Mouse (Mus musculus) MEL (cell line): ENCODE measurements at regions not wholly inside any gene's neighbourhood (a gene's known extent, or its start where the extent isn't known, plus 50 kb on each side); places are given as distances from the start of the nearest gene placed in this dataset.

Experiments
- DNase-seq: peaks from one replicate; pipeline ENCODE4 v3.0.0; 2011; ENCODE audit warnings: low read depth, low spot score
- H3K27ac ChIP-seq: 2 replicates; pipeline ENCODE4 v1.5.1; 2012; ENCODE audit warnings: low read depth, mild to moderate bottlenecking, control low read depth, low read length, moderate library complexity; ENCODE audit not compliant: control insufficient read depth
- H3K27me3 ChIP-seq, 2 experiments: fragments of 150-350 bp in 1 of 2; sonication (generic) in 1 of 2; 2 replicates each; pipeline ENCODE4 v1.6.1; 2012; ENCODE audit warnings: low read length in 2 of 2, mild to moderate bottlenecking in 2 of 2, improper control_type of control experiment in 1 of 2, moderate library complexity in 1 of 2; ENCODE audit not compliant: insufficient read depth in 2 of 2, control insufficient read depth in 1 of 2
- H3K36me3 ChIP-seq, 2 experiments: 2 replicates each; pipeline ENCODE4 v1.6.1; 2012 to 2014; ENCODE audit warnings: low read length in 2 of 2, improper control_type of control experiment in 1 of 2, inconsistent platforms in 1 of 2, mild to moderate bottlenecking in 1 of 2; ENCODE audit not compliant: insufficient read depth in 2 of 2, control insufficient read depth in 1 of 2
- H3K4me1 ChIP-seq, 2 experiments: fragments of 150-350 bp in 1 of 2; sonication (generic) in 1 of 2; 2 replicates each; pipeline ENCODE4 v1.6.1; 2012; ENCODE audit warnings: low read length in 2 of 2, improper control_type of control experiment in 1 of 2, mild to moderate bottlenecking in 1 of 2; ENCODE audit not compliant: insufficient read depth in 2 of 2, control insufficient read depth in 1 of 2
- H3K4me3 ChIP-seq, 2 experiments: fragments of 150-350 bp in 1 of 2; sonication (generic) in 1 of 2; 2 replicates each; pipeline ENCODE4 v1.5.1; 2012; ENCODE audit warnings: low read depth in 2 of 2, low read length in 2 of 2, mild to moderate bottlenecking in 2 of 2, moderate library complexity in 2 of 2, control low read depth in 1 of 2, improper control_type of control experiment in 1 of 2; ENCODE audit not compliant: control insufficient read depth in 1 of 2, insufficient read depth in 1 of 2
- H3K79me2 ChIP-seq: 2 replicates; pipeline ENCODE4 v1.6.1; 2012; ENCODE audit warnings: mild to moderate bottlenecking, low read length, moderate library complexity; ENCODE audit not compliant: control insufficient read depth, poor library complexity, insufficient read depth
- H3K9ac ChIP-seq: 2 replicates; pipeline ENCODE4 v1.6.1; 2012; ENCODE audit warnings: low read depth, mild to moderate bottlenecking, control low read depth, low read length, moderate library complexity; ENCODE audit not compliant: control insufficient read depth, poor library complexity, severe bottlenecking
- H3K9me3 ChIP-seq: fragments of 150-350 bp; sonication (generic); replicated peaks from 2 replicates; pipeline ENCODE4 v1.6.1; 2012; ENCODE audit warnings: mild to moderate bottlenecking, low read length, improper control_type of control experiment, moderate library complexity; ENCODE audit not compliant: insufficient read depth
- BHLHE40 ChIP-seq: IDR thresholded peaks from 2 replicates; pipeline ENCODE4 v1.6.1; 2012; ENCODE audit warnings: low read depth, mild to moderate bottlenecking, inconsistent platforms, low read length, improper control_type of control experiment, borderline replicate concordance
- CHD1 ChIP-seq: IDR thresholded peaks from 2 replicates; pipeline ENCODE4 v1.6.1; 2012; ENCODE audit warnings: low read depth, mild to moderate bottlenecking, inconsistent platforms, low read length, improper control_type of control experiment
- CHD2 ChIP-seq: IDR thresholded peaks from 2 replicates; pipeline ENCODE4 v1.6.1; 2011; ENCODE audit warnings: low read length, improper control_type of control experiment
- CTCF ChIP-seq, 3 experiments: IDR thresholded peaks in 2 of 3; conservative IDR thresholded peaks in 1 of 3; 2 replicates each; pipeline ENCODE4 v1.5.1; 2011 to 2012; ENCODE audit warnings: low read length in 3 of 3, low read depth in 2 of 3, mild to moderate bottlenecking in 2 of 3, improper control_type of control experiment in 1 of 3, inconsistent platforms in 1 of 3, mixed read lengths in 1 of 3, moderate library complexity in 1 of 3; ENCODE audit not compliant: control insufficient read depth in 1 of 3, insufficient read depth in 1 of 3, poor library complexity in 1 of 3, severe bottlenecking in 1 of 3
- E2F4 ChIP-seq: IDR thresholded peaks from 2 replicates; pipeline ENCODE4 v1.6.1; 2011; ENCODE audit warnings: low read depth, low read length, improper control_type of control experiment, borderline replicate concordance
- ELF1 ChIP-seq: IDR thresholded peaks from 2 replicates; pipeline ENCODE4 v1.6.1; 2014; ENCODE audit warnings: low read depth, mild to moderate bottlenecking, inconsistent platforms, low read length, improper control_type of control experiment, moderate library complexity
- EP300 ChIP-seq, 2 experiments: IDR thresholded peaks; 2 replicates each; pipeline ENCODE4 v1.6.1; 2011; ENCODE audit warnings: improper control_type of control experiment in 2 of 2, low read length in 2 of 2, low read depth in 1 of 2, mild to moderate bottlenecking in 1 of 2
- ETS1 ChIP-seq: IDR thresholded peaks from 2 replicates; pipeline ENCODE4 v1.6.1; 2012; ENCODE audit warnings: low read depth, mild to moderate bottlenecking, inconsistent platforms, low read length, improper control_type of control experiment, moderate library complexity
- HCFC1 ChIP-seq: IDR thresholded peaks from 2 replicates; pipeline ENCODE4 v1.6.1; 2012; ENCODE audit warnings: low read depth, mild to moderate bottlenecking, inconsistent platforms, low read length, improper control_type of control experiment, moderate library complexity
- JUND ChIP-seq: IDR thresholded peaks from 2 replicates; pipeline ENCODE4 v1.6.1; 2011; ENCODE audit warnings: low read depth, mild to moderate bottlenecking, improper control_type of control experiment, low read length
- KAT2A ChIP-seq: conservative IDR thresholded peaks from 2 replicates; pipeline ENCODE4 v1.6.1; 2012; ENCODE audit warnings: low read depth, low read length, improper control_type of control experiment, inconsistent platforms
- MAFK ChIP-seq: IDR thresholded peaks from 2 replicates; pipeline ENCODE4 v1.6.1; 2011; ENCODE audit warnings: low read depth, mild to moderate bottlenecking, low read length, improper control_type of control experiment, borderline replicate concordance
- MAX ChIP-seq: IDR thresholded peaks from 2 replicates; pipeline ENCODE4 v1.6.1; 2011; ENCODE audit warnings: low read length, improper control_type of control experiment
- MAZ ChIP-seq: IDR thresholded peaks from 2 replicates; pipeline ENCODE4 v1.6.1; 2012; ENCODE audit warnings: low read depth, mild to moderate bottlenecking, inconsistent platforms, low read length, improper control_type of control experiment
- MEF2A ChIP-seq: IDR thresholded peaks from 2 replicates; pipeline ENCODE4 v1.6.1; 2014; ENCODE audit warnings: low read depth, mild to moderate bottlenecking, inconsistent platforms, low read length, improper control_type of control experiment; ENCODE audit not compliant: poor library complexity, insufficient replicate concordance, severe bottlenecking; ENCODE audit errors: extremely low read depth
- MXI1 ChIP-seq: IDR thresholded peaks from 2 replicates; pipeline ENCODE4 v1.6.1; 2011; ENCODE audit warnings: mild to moderate bottlenecking, low read depth, low read length, improper control_type of control experiment
- MYB ChIP-seq: IDR thresholded peaks from 2 replicates; pipeline ENCODE4 v1.6.1; 2011; ENCODE audit warnings: mild to moderate bottlenecking, low read depth, low read length, improper control_type of control experiment
- MYC ChIP-seq: IDR thresholded peaks from 2 replicates; pipeline ENCODE4 v1.6.1; 2011; ENCODE audit warnings: low read depth, mild to moderate bottlenecking, low read length, improper control_type of control experiment, moderate library complexity
- NELFE ChIP-seq: IDR thresholded peaks from 2 replicates; pipeline ENCODE4 v1.6.1; 2011; ENCODE audit warnings: low read depth, low read length, improper control_type of control experiment
- NRF1 ChIP-seq: IDR thresholded peaks from 2 replicates; pipeline ENCODE4 v1.6.1; 2014; ENCODE audit warnings: low read depth, mild to moderate bottlenecking, inconsistent platforms, low read length, improper control_type of control experiment, moderate library complexity; ENCODE audit not compliant: poor library complexity, insufficient read depth, severe bottlenecking
- POLR2A ChIP-seq, 2 experiments: IDR thresholded peaks; 2 replicates each; pipeline ENCODE4 v1.6.1; 2011 to 2012; ENCODE audit warnings: low read length in 2 of 2, mild to moderate bottlenecking in 2 of 2, control low read depth in 1 of 2, improper control_type of control experiment in 1 of 2, low read depth in 1 of 2, moderate library complexity in 1 of 2; ENCODE audit not compliant: control insufficient read depth in 1 of 2, insufficient read depth in 1 of 2, poor library complexity in 1 of 2
- POLR2AphosphoS2 ChIP-seq: IDR thresholded peaks from 2 replicates; pipeline ENCODE4 v1.6.1; 2011; ENCODE audit warnings: low read length, improper control_type of control experiment
- POLR2AphosphoS5 ChIP-seq: IDR thresholded peaks from 2 replicates; pipeline ENCODE4 v1.6.1; 2012; ENCODE audit warnings: low read depth, borderline replicate concordance, mild to moderate bottlenecking, inconsistent platforms, low read length, moderate library complexity, mixed read lengths
- RCOR1 ChIP-seq: IDR thresholded peaks from 2 replicates; pipeline ENCODE4 v1.6.1; 2012; ENCODE audit warnings: low read depth, mild to moderate bottlenecking, inconsistent platforms, low read length, improper control_type of control experiment
- SIN3A ChIP-seq: IDR thresholded peaks from 2 replicates; pipeline ENCODE4 v1.6.1; 2012; ENCODE audit warnings: low read length, improper control_type of control experiment, inconsistent platforms
- SMC3 ChIP-seq: IDR thresholded peaks from 2 replicates; pipeline ENCODE4 v1.6.1; 2011; ENCODE audit warnings: low read depth, low read length, improper control_type of control experiment
- TAL1 ChIP-seq: IDR thresholded peaks from 2 replicates; pipeline ENCODE4 v1.6.1; 2012; ENCODE audit warnings: mild to moderate bottlenecking, inconsistent platforms, low read length, moderate library complexity, mixed read lengths
- TBP ChIP-seq: IDR thresholded peaks from 2 replicates; pipeline ENCODE4 v1.8.0; 2011; ENCODE audit warnings: low read depth, low read length, improper control_type of control experiment
- TCF12 ChIP-seq: IDR thresholded peaks from 2 replicates; pipeline ENCODE4 v1.6.1; 2014; ENCODE audit warnings: low read depth, mild to moderate bottlenecking, inconsistent platforms, low read length, improper control_type of control experiment, moderate library complexity
- UBTF ChIP-seq: IDR thresholded peaks from 2 replicates; pipeline ENCODE4 v1.6.1; 2012; ENCODE audit warnings: low read depth, mild to moderate bottlenecking, inconsistent platforms, low read length, improper control_type of control experiment, moderate library complexity, borderline replicate concordance; ENCODE audit not compliant: insufficient read depth
- USF1 ChIP-seq: IDR thresholded peaks from 2 replicates; pipeline ENCODE4 v1.6.1; 2014; ENCODE audit warnings: low read depth, mild to moderate bottlenecking, inconsistent platforms, low read length, improper control_type of control experiment, moderate library complexity
- USF2 ChIP-seq, 2 experiments: IDR thresholded peaks; 2 replicates each; pipeline ENCODE4 v1.6.1; 2011 to 2012; ENCODE audit warnings: improper control_type of control experiment in 2 of 2, low read length in 2 of 2, borderline replicate concordance in 1 of 2, inconsistent platforms in 1 of 2, low read depth in 1 of 2, mild to moderate bottlenecking in 1 of 2; ENCODE audit not compliant: insufficient read depth in 1 of 2
- ZC3H11A ChIP-seq: IDR thresholded peaks from 2 replicates; pipeline ENCODE4 v1.6.1; 2012; ENCODE audit warnings: low read depth, mild to moderate bottlenecking, inconsistent platforms, low read length, improper control_type of control experiment
- ZKSCAN1 ChIP-seq: IDR thresholded peaks from 2 replicates; pipeline ENCODE4 v1.6.1; 2012; ENCODE audit warnings: low read depth, mild to moderate bottlenecking, inconsistent platforms, low read length, improper control_type of control experiment, moderate library complexity
- ZMIZ1 ChIP-seq: IDR thresholded peaks from 2 replicates; pipeline ENCODE4 v1.6.1; 2012; ENCODE audit warnings: low read depth, mild to moderate bottlenecking, inconsistent platforms, low read length, improper control_type of control experiment, moderate library complexity
- ZNF384 ChIP-seq: IDR thresholded peaks from 2 replicates; pipeline ENCODE4 v1.6.1; 2012; ENCODE audit warnings: low read depth, mild to moderate bottlenecking, inconsistent platforms, low read length, improper control_type of control experiment

DNA sequence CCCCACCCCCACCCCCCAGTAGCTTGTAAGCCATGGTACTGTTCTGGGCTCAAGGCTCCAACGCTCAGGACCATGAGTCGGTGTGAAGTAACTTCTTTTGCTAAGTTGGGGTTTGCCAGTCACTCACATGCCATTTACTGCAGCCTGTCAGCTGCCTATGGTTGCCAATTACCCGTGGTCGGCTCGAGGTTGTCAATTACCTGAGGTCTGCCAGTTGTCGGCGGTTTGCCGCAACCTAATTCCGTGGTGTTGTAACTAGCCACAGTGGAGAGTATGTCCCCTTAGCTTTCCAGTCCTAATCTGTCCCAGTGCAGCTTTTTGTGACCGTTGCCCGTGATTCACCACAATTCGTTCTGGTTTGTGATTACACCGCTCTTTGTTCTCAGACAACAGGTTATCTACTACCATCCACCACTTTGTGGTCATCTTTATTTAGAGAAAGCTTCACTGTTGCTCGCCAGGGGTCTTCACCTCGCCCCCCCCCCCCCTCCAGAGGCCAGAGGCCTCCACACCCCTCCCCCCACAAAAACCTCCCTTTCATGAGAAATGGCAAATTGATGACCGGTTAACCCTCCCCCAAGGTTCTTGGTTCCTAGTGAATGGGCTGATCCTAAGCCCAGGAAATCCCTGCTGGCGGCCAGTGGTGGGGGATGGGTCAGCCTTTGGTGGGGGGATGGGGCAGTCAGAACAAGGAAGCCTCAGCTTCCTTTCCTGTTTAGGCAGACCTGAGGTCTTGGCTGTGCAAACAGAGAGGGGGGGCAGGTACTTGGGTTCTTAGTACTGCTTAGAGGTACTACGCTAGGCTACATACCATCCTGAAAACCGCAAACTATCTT lies 69.7 kb downstream of the Rtl1 start:
- peak; percentile 49 for DNase-seq
- Histone ChIP-seq H3K9ac (no peak overlapping the region), H3K27ac (no peak overlapping the region), H3K4me1 (peaks cover 0 to 25% of the 10 kb centered on the region in 2 experiments; a peak in 3 of 4 replicates), H3K4me3 (no peak overlapping the region), H3K79me2 (no peaks in the 10 kb centered on the region; the same call in 1 of the 2 replicates), H3K27me3 (no peaks in the 10 kb centered on the region), H3K36me3 (peaks cover 0 to 9% of the 10 kb centered on the region in 2 experiments; a peak in 2 of 4 replicates), H3K9me3 (no peaks in the 10 kb centered on the region)
- no peak for TF ChIP-seq KAT2A
- TF ChIP-seq MXI1, result no peak
- TF ChIP-seq EP300 (IDR thresholded peaks at IDR 0.05; ENCODE audit: low read depth in 1 of 2, low read length in 2 of 2), result peak; percentile 78 to 85
- TF ChIP-seq MAFK, result peak; percentile 9; the same call in 1 of the 2 replicates
- no peak for TF ChIP-seq ELF1
- TF ChIP-seq MAX, result no peak
- no peak for TF ChIP-seq POLR2A (IDR thresholded peaks at IDR 0.05; ENCODE audit: control insufficient read depth in 1 of 2, insufficient read depth in 1 of 2, low read depth in 1 of 2, low read length in 2 of 2, poor library complexity in 1 of 2)
- no peak for TF ChIP-seq POLR2AphosphoS2
- peak; percentile 89 for TF ChIP-seq RCOR1
- no peak for TF ChIP-seq USF1
- peak; percentile 76 for TF ChIP-seq MYB
- TF ChIP-seq UBTF, result no peak
- TF ChIP-seq ZC3H11A, result no peak
- TF ChIP-seq CHD1, result no peak
- TF ChIP-seq NELFE, result no peak
- TF ChIP-seq POLR2AphosphoS5, result no peak
- no peak for TF ChIP-seq TBP
- no peak for TF ChIP-seq E2F4
- TF ChIP-seq ZNF384, result no peak
- no peak for TF ChIP-seq CTCF (IDR thresholded peaks at IDR 0.05 in 2 of 3, conservative IDR thresholded peaks at IDR 0.05 in 1 of 3; ENCODE audit: control insufficient read depth in 1 of 3, insufficient read depth in 1 of 3, low read depth in 2 of 3, low read length in 3 of 3, poor library complexity in 1 of 3, severe bottlenecking in 1 of 3)
- TF ChIP-seq TAL1, result peak; percentile 83
- no peak for TF ChIP-seq MEF2A
- 0 out of 2 replicates have a peak, but pooled peaks have one; percentile 29 for TF ChIP-seq BHLHE40
- no peak for TF ChIP-seq HCFC1
- TF ChIP-seq SMC3, result no peak
- TF ChIP-seq ETS1, result no peak
- TF ChIP-seq ZKSCAN1, result no peak
- TF ChIP-seq JUND, result no peak
- no peak for TF ChIP-seq NRF1
- TF ChIP-seq CHD2, result no peak
- peak; percentile 76 for TF ChIP-seq TCF12
- no peak for TF ChIP-seq SIN3A
- TF ChIP-seq USF2 (IDR thresholded peaks at IDR 0.05; ENCODE audit: borderline replicate concordance in 1 of 2, insufficient read depth in 1 of 2, low read depth in 1 of 2, low read length in 2 of 2), result no peak
- TF ChIP-seq MYC, result no peak
- no peak for TF ChIP-seq MAZ
- no peak for TF ChIP-seq ZMIZ1
